Mouse (Mus musculus) mouse embryonic stem cell (cell line): Measurements from ENCODE around the gene Tmem101.

Experiments
- in situ Hi-C, 2 experiments: fragments of 300-500 bp; cut with MboI; formaldehyde crosslinking; loops; 1 replicate in 1 of 2; 3 replicates in 1 of 2; pipeline ENCODE4 v1.14.3; 2019 to 2020; ENCODE audit warnings: low sequenced_read_pairs in 2 of 2, low pct_unique_long_range_greater_than_20kb in 1 of 2, mixed read lengths in 1 of 2; ENCODE audit not compliant: unreplicated experiment in 1 of 2

The Tmem101 gene

GRCm38 (mm10) chr11:102156039-102156785, at the start of gene Tmem101:
Gene Tmem101, minus strand, starts transcription at chr11:102156404.
- in situ Hi-C loops = no loop called here

GRCm38 (mm10) chr11:102201408-102201821, 45.2 kb upstream of the Tmem101 start:
- in situ Hi-C loops = no loop called here

GRCm38 (mm10) chr11:102199856-102200255, 43.7 kb upstream of the Tmem101 start:
- in situ Hi-C loops = no loop called here

- in situ Hi-C loops = no loop called here
These were observed 42.0 kb upstream of the Tmem101 start for GRCm38 (mm10) chr11:102198245-102198644.

- in situ Hi-C loops = no loop called here
These were observed 40.0 kb upstream of the Tmem101 start for GRCm38 (mm10) chr11:102196018-102196797.

GRCm38 (mm10) chr11:102193657-102194440, 37.6 kb upstream of the Tmem101 start:
- in situ Hi-C loops = no loop called here

- in situ Hi-C loops = no loop called here
These were observed 34.6 kb upstream of the Tmem101 start for GRCm38 (mm10) chr11:102190848-102191247.

GRCm38 (mm10) chr11:102189461-102190436, 33.5 kb upstream of the Tmem101 start, which contains the start of gene G6pc3:
Gene G6pc3, plus strand, starts transcription at chr11:102189620.
- in situ Hi-C loops = no loop called here

GRCm38 (mm10) chr11:102188980-102189379, 32.8 kb upstream of the Tmem101 start:
- in situ Hi-C loops = no loop called here

- in situ Hi-C loops = no loop called here
These were observed 30.0 kb upstream of the Tmem101 start for GRCm38 (mm10) chr11:102186235-102186634.

GRCm38 (mm10) chr11:102185677-102186076, 29.5 kb upstream of the Tmem101 start:
- in situ Hi-C loops = no loop called here

GRCm38 (mm10) chr11:102184646-102185495, 28.7 kb upstream of the Tmem101 start, which contains the start of gene Lsm12:
Gene Lsm12, minus strand, starts transcription at chr11:102185296.
- in situ Hi-C loops = no loop called here

- in situ Hi-C loops = no loop called here
These were observed 28.0 kb upstream of the Tmem101 start for GRCm38 (mm10) chr11:102184253-102184645.

GRCm38 (mm10) chr11:102179836-102180235, 23.6 kb upstream of the Tmem101 start:
- in situ Hi-C loops = no loop called here

GRCm38 (mm10) chr11:102168689-102169088, 12.5 kb upstream of the Tmem101 start:
- in situ Hi-C loops = no loop called here

GRCm38 (mm10) chr11:102167539-102167938, 11.3 kb upstream of the Tmem101 start:
- in situ Hi-C loops = no loop called here
